Mouse (Mus musculus) stomach, embryonic 16.5 days (tissue): ENCODE measurements around the gene Gm11060. TPM values are rescaled to one million over a fixed set of nuclear protein-coding genes. Genes with fewer than 3 reads are reported as not detected.

Experiments used
- ATAC-seq: fragments of 200-750 bp; cut with Nextera tagmentation; 2 replicates; pipeline ENCODE4 v1.8.0; 2017; ENCODE audit warnings: moderate number of reproducible peaks, moderate TSS enrichment; ENCODE audit not compliant: insufficient read depth, low FRiP score
- H3K27ac ChIP-seq: fragments of 300-500 bp; sonication (generic); 2 replicates; pipeline ENCODE4 v1.5.1; 2014; ENCODE audit warnings: low read length
- H3K27me3 ChIP-seq: fragments of 300-500 bp; sonication (generic); 2 replicates; pipeline ENCODE4 v1.6.1; 2014; ENCODE audit warnings: low read length, control low read depth, mixed read lengths; ENCODE audit not compliant: control insufficient read depth, insufficient read depth
- H3K36me3 ChIP-seq: fragments of 300-500 bp; sonication (generic); 2 replicates; pipeline ENCODE4 v1.6.1; 2014; ENCODE audit warnings: low read length; ENCODE audit not compliant: control insufficient read depth, insufficient read depth
- H3K4me1 ChIP-seq: fragments of 300-500 bp; sonication (generic); 2 replicates; pipeline ENCODE4 v1.6.1; 2014; ENCODE audit warnings: low read length, control low read depth, mixed read lengths; ENCODE audit not compliant: control insufficient read depth, insufficient read depth
- H3K4me2 ChIP-seq: fragments of 300-500 bp; sonication (generic); 2 replicates; pipeline ENCODE4 v1.6.1; 2014; ENCODE audit warnings: low read depth, low read length, mixed read lengths
- H3K4me3 ChIP-seq: fragments of 300-500 bp; sonication (generic); replicated peaks from 2 replicates; pipeline ENCODE4 v1.5.1; 2014; ENCODE audit warnings: mild to moderate bottlenecking, low read length
- H3K9ac ChIP-seq: fragments of 300-500 bp; sonication (generic); 2 replicates; pipeline ENCODE4 v1.6.1; 2014; ENCODE audit warnings: low read length
- H3K9me3 ChIP-seq: fragments of 300-500 bp; sonication (generic); replicated peaks from 2 replicates; pipeline ENCODE4 v1.6.1; 2016; ENCODE audit warnings: low read length, control low read depth; ENCODE audit not compliant: control insufficient read depth
- WGBS: fragments of 180-500 bp; shearing (Covaris S2); extraction: QIAGEN DNeasy Blood & Tissue Kit; methylation state at CpG from one replicate; pipeline ENCODE4 v1.1.7; 2014; 5-methylcytosine and 5-hydroxymethylcytosine counted together
- polyA plus RNA-seq: library from polyadenylated mRNA; unstranded; fragments of >200 nt; fragmentation: Nextera tagmentation; extraction: Ambion mirVana; gene quantifications from 2 replicates; pipeline ENCODE4 v1.2.1, GENCODE M21; 2015

Gene Gm11060
- not detected in 2 replicates for polyA plus RNA-seq

GRCm38 (mm10) chr2:105091718-105092117 is at the start of gene Gm11060:
Gm11060 (plus strand) TSS chr2:105092018.
- Histone ChIP-seq H3K4me1 (peaks cover 13% of the 10 kb centered on the region), H3K27ac (no peak within 1 kb of the TSS)
- WGBS: 83% methylated on average over 2 of the region's 2 CpGs

GRCm38 (mm10) chr2:105043152-105043551 is 48.7 kb upstream of the Gm11060 start:
- H3K4me3 ChIP-seq: no peak overlapping the region
- no peak for ATAC-seq
- H3K27ac ChIP-seq: no peak overlapping the region

More at GRCm38 (mm10) chr2:105091718-105092117, at the start of gene Gm11060:
- no peaks in the 10 kb centered on the region for H3K9me3 ChIP-seq
- no peaks in the 10 kb centered on the region for H3K27me3 ChIP-seq
- no peaks in the 10 kb centered on the region for H3K36me3 ChIP-seq
- ATAC-seq: no peak
- H3K4me3 ChIP-seq: no peak within 1 kb of the TSS
- H3K4me2 ChIP-seq: no peak within 1 kb of the TSS
- H3K9ac ChIP-seq: no peak within 1 kb of the TSS

GRCm38 (mm10) chr2:105048301-105048700 is 43.5 kb upstream of the Gm11060 start:
- Histone ChIP-seq H3K9me3 (no peaks in the 10 kb centered on the region), H3K4me3 (no peak overlapping the region), H3K4me2 (no peak overlapping the region), H3K4me1 (no peaks in the 10 kb centered on the region), H3K9ac (no peak overlapping the region), H3K27me3 (no peaks in the 10 kb centered on the region), H3K27ac (no peak overlapping the region), H3K36me3 (no peaks in the 10 kb centered on the region)
- no peak for ATAC-seq
- WGBS: 50% methylated on average over 1 of the region's 1 CpGs

More at GRCm38 (mm10) chr2:105043152-105043551, 48.7 kb upstream of the Gm11060 start:
- Histone ChIP-seq H3K9me3 (no peaks in the 10 kb centered on the region), H3K4me2 (no peak overlapping the region), H3K9ac (no peak overlapping the region), H3K4me1 (no peaks in the 10 kb centered on the region), H3K36me3 (no peaks in the 10 kb centered on the region), H3K27me3 (no peaks in the 10 kb centered on the region)
- whole genome bisulfite sequencing: 33% methylated on average over 4 of the region's 4 CpGs

GRCm38 (mm10) chr2:105055529-105055928 is 36.3 kb upstream of the Gm11060 start:
- Histone ChIP-seq H3K27me3 (no peaks in the 10 kb centered on the region), H3K36me3 (no peaks in the 10 kb centered on the region), H3K4me1 (0 out of 2 replicates have a peak, but pooled peaks cover 6% of the 10 kb centered on the region), H3K4me2 (no peak overlapping the region), H3K27ac (no peak overlapping the region), H3K9me3 (no peaks in the 10 kb centered on the region), H3K4me3 (no peak overlapping the region), H3K9ac (no peak overlapping the region)
- 48% methylated on average over 1 of the region's 1 CpGs for WGBS
- ATAC-seq: no peak

- Histone ChIP-seq H3K27ac (no peak overlapping the region), H3K36me3 (no peaks in the 10 kb centered on the region), H3K9me3 (no peaks in the 10 kb centered on the region), H3K4me3 (no peak overlapping the region), H3K4me1 (0 out of 2 replicates have a peak, but pooled peaks cover 6% of the 10 kb centered on the region), H3K9ac (no peak overlapping the region), H3K27me3 (no peaks in the 10 kb centered on the region), H3K4me2 (no peak overlapping the region)
- 37% methylated on average over 7 of the region's 7 CpGs for WGBS
- ATAC-seq: peak; percentile 44; the same call in 1 of the 2 replicates
Measured at GRCm38 (mm10) chr2:105058577-105059116, 33.2 kb upstream of the Gm11060 start.

- ATAC-seq: no peak
- 49% methylated on average over 7 of the region's 7 CpGs for WGBS
- no peaks in the 10 kb centered on the region for H3K27me3 ChIP-seq
- H3K4me2 ChIP-seq: no peak overlapping the region
- no peak overlapping the region for H3K4me3 ChIP-seq
- no peaks in the 10 kb centered on the region for H3K9me3 ChIP-seq
- no peak overlapping the region for H3K27ac ChIP-seq
- no peak overlapping the region for H3K9ac ChIP-seq
- H3K36me3 ChIP-seq: no peaks in the 10 kb centered on the region
- H3K4me1 ChIP-seq: 0 out of 2 replicates have a peak, but pooled peaks cover 6% of the 10 kb centered on the region
Measured at GRCm38 (mm10) chr2:105062741-105063372, 29.0 kb upstream of the Gm11060 start.

- no peaks in the 10 kb centered on the region for H3K4me1 ChIP-seq
Measured at GRCm38 (mm10) chr2:105072496-105072895, 19.3 kb upstream of the Gm11060 start.

GRCm38 (mm10) chr2:105074196-105074595 is 17.6 kb upstream of the Gm11060 start:
- Histone ChIP-seq H3K36me3 (no peaks in the 10 kb centered on the region), H3K27ac (no peak overlapping the region), H3K9me3 (no peaks in the 10 kb centered on the region), H3K9ac (no peak overlapping the region), H3K27me3 (no peaks in the 10 kb centered on the region; the same call in 1 of the 2 replicates), H3K4me3 (no peak overlapping the region), H3K4me2 (no peak overlapping the region), H3K4me1 (no peaks in the 10 kb centered on the region; the same call in 1 of the 2 replicates)
- no peak for ATAC-seq
- 40% methylated on average over 4 of the region's 4 CpGs for WGBS

More at GRCm38 (mm10) chr2:105072496-105072895, 19.3 kb upstream of the Gm11060 start:
- no peaks in the 10 kb centered on the region for H3K36me3 ChIP-seq
- H3K9ac ChIP-seq: no peak overlapping the region
- no peak for ATAC-seq
- WGBS: 75% methylated on average over 4 of the region's 4 CpGs
- no peak overlapping the region for H3K27ac ChIP-seq
- no peaks in the 10 kb centered on the region for H3K27me3 ChIP-seq
- no peak overlapping the region for H3K4me2 ChIP-seq
- no peaks in the 10 kb centered on the region for H3K9me3 ChIP-seq
- no peak overlapping the region for H3K4me3 ChIP-seq

GRCm38 (mm10) chr2:105075809-105076208 is 16.0 kb upstream of the Gm11060 start:
- Histone ChIP-seq H3K9ac (no peak overlapping the region), H3K9me3 (no peaks in the 10 kb centered on the region), H3K36me3 (no peaks in the 10 kb centered on the region), H3K4me3 (no peak overlapping the region), H3K4me2 (no peak overlapping the region), H3K27me3 (no peaks in the 10 kb centered on the region; the same call in 1 of the 2 replicates), H3K27ac (no peak overlapping the region), H3K4me1 (no peaks in the 10 kb centered on the region; the same call in 1 of the 2 replicates)
- no peak for ATAC-seq
- 62% methylated on average over 5 of the region's 5 CpGs for WGBS
